Mouse (Mus musculus) liver, embryonic 12.5 days (tissue): ENCODE results near the gene Rab3ip. TPM values are rescaled to one million over a fixed set of nuclear protein-coding genes. Genes with fewer than 3 reads are reported as not detected.
A peak's percentile ranks its signal among the peaks of the same experiment; 100 is the strongest.

ENCODE experiments used
- ATAC-seq: fragments of 200-750 bp; cut with Nextera tagmentation; 2 replicates; pipeline ENCODE4 v1.8.0; 2017; ENCODE audit warnings: moderate number of reproducible peaks, mild to moderate bottlenecking, moderate library complexity
- H3K27ac ChIP-seq: fragments of 300-500 bp; sonication (generic); 2 replicates; pipeline ENCODE4 v1.5.1; 2016; ENCODE audit warnings: mild to moderate bottlenecking
- H3K27me3 ChIP-seq: fragments of 300-500 bp; sonication (generic); replicated peaks from 2 replicates; pipeline ENCODE4 v1.6.1; 2016; ENCODE audit warnings: mild to moderate bottlenecking, moderate library complexity
- H3K36me3 ChIP-seq: fragments of 300-500 bp; sonication (generic); 2 replicates; pipeline ENCODE4 v1.6.1; 2016; ENCODE audit warnings: mild to moderate bottlenecking, moderate library complexity
- H3K4me1 ChIP-seq: fragments of 300-500 bp; sonication (generic); 2 replicates; pipeline ENCODE4 v1.6.1; 2016
- H3K4me2 ChIP-seq: fragments of 300-500 bp; sonication (generic); 2 replicates; pipeline ENCODE4 v1.6.1; 2016; ENCODE audit warnings: mild to moderate bottlenecking, moderate library complexity
- H3K4me3 ChIP-seq: fragments of 300-500 bp; sonication (generic); 2 replicates; pipeline ENCODE4 v1.5.1; 2016; ENCODE audit warnings: mild to moderate bottlenecking, moderate library complexity
- H3K9ac ChIP-seq: fragments of 300-500 bp; sonication (generic); 2 replicates; pipeline ENCODE4 v1.6.1; 2016; ENCODE audit warnings: mild to moderate bottlenecking, moderate library complexity
- H3K9me3 ChIP-seq: fragments of 300-500 bp; sonication (generic); replicated peaks from 2 replicates; pipeline ENCODE4 v1.6.1; 2016; ENCODE audit warnings: mild to moderate bottlenecking, moderate library complexity
- WGBS: fragments of 180-500 bp; shearing (Covaris S2); methylation state at CpG from one replicate; pipeline ENCODE4 v1.1.7; 2016; ENCODE audit not compliant: insufficient replicate concordance; 5-methylcytosine and 5-hydroxymethylcytosine counted together
- polyA plus RNA-seq: library from polyadenylated mRNA; unstranded; fragments of >200 nt; fragmentation: Nextera tagmentation; extraction: Ambion mirVana; gene quantifications from 2 replicates; pipeline ENCODE4 v1.2.1, GENCODE M21; 2016

The Rab3ip gene
- polyA plus RNA-seq = 11.7 and 12.1 TPM in 2 replicates

- peak; percentile 94 for ATAC-seq
- H3K4me3 ChIP-seq = peak within 1 kb of the TSS; percentile 85
- WGBS = under 1% methylated on average over 69 of the region's 103 CpGs
- H3K4me2 ChIP-seq = peak within 1 kb of the TSS; percentile 99
- peaks cover 21% of the 10 kb centered on the region for H3K4me1 ChIP-seq
- peak within 1 kb of the TSS; percentile 93 for H3K27ac ChIP-seq
- H3K9ac ChIP-seq = peak within 1 kb of the TSS; percentile 90
- no peaks in the 10 kb centered on the region for H3K36me3 ChIP-seq
- no peaks in the 10 kb centered on the region for H3K9me3 ChIP-seq
- H3K27me3 ChIP-seq = no peaks in the 10 kb centered on the region
Measured at GRCm38 (mm10) chr10:116950009-116950769, at the start of gene Rab3ip. TSS of gene Rab3ip (minus strand) at chr10:116950769.

- Histone ChIP-seq H3K4me1 (peaks cover 6% of the 10 kb centered on the region), H3K9me3 (no peaks in the 10 kb centered on the region), H3K9ac (no peak overlapping the region), H3K4me2 (no peak overlapping the region), H3K4me3 (no peak overlapping the region), H3K27me3 (no peaks in the 10 kb centered on the region), H3K36me3 (no peaks in the 10 kb centered on the region), H3K27ac (no peak overlapping the region)
- no peak for ATAC-seq
- whole genome bisulfite sequencing = 73% methylated on average over 17 of the region's 17 CpGs
Measured at GRCm38 (mm10) chr10:116998716-116999455, 48.3 kb upstream of the Rab3ip start.

- H3K27ac ChIP-seq = no peak overlapping the region
- 30% methylated on average over 6 of the region's 6 CpGs for WGBS
- H3K27me3 ChIP-seq = no peaks in the 10 kb centered on the region
- H3K4me2 ChIP-seq = no peak overlapping the region
- no peaks in the 10 kb centered on the region for H3K36me3 ChIP-seq
- H3K9me3 ChIP-seq = no peaks in the 10 kb centered on the region
- peak; percentile 32; the same call in 1 of the 2 replicates for ATAC-seq
- H3K4me3 ChIP-seq = no peak overlapping the region
- no peak overlapping the region for H3K9ac ChIP-seq
- peaks cover 6% of the 10 kb centered on the region for H3K4me1 ChIP-seq
Measured at GRCm38 (mm10) chr10:116996236-116996600, 45.6 kb upstream of the Rab3ip start.

GRCm38 (mm10) chr10:116995584-116996235 is 45.1 kb upstream of the Rab3ip start:
- ATAC-seq = no peak
- WGBS = 39% methylated on average over 6 of the region's 6 CpGs
- no peak overlapping the region for H3K4me2 ChIP-seq

GRCm38 (mm10) chr10:116995162-116995561 is 44.6 kb upstream of the Rab3ip start:
- WGBS = 71% methylated on average over 5 of the region's 5 CpGs
- ATAC-seq = no peak
- Histone ChIP-seq H3K4me2 (no peak overlapping the region), H3K9ac (no peak overlapping the region), H3K27me3 (no peaks in the 10 kb centered on the region), H3K9me3 (no peaks in the 10 kb centered on the region), H3K36me3 (no peaks in the 10 kb centered on the region), H3K4me1 (peaks cover 6% of the 10 kb centered on the region), H3K4me3 (no peak overlapping the region), H3K27ac (no peak overlapping the region)

More at GRCm38 (mm10) chr10:116995584-116996235, 45.1 kb upstream of the Rab3ip start:
- no peak overlapping the region for H3K27ac ChIP-seq
- H3K9me3 ChIP-seq = no peaks in the 10 kb centered on the region
- peaks cover 6% of the 10 kb centered on the region for H3K4me1 ChIP-seq
- no peak overlapping the region for H3K4me3 ChIP-seq
- no peaks in the 10 kb centered on the region for H3K36me3 ChIP-seq
- H3K27me3 ChIP-seq = no peaks in the 10 kb centered on the region
- no peak overlapping the region for H3K9ac ChIP-seq

GRCm38 (mm10) chr10:116993971-116994370 is 43.4 kb upstream of the Rab3ip start:
- H3K4me1 ChIP-seq = peaks cover 6% of the 10 kb centered on the region
- no peaks in the 10 kb centered on the region for H3K9me3 ChIP-seq
- ATAC-seq = no peak
- no peak overlapping the region for H3K9ac ChIP-seq
- H3K27ac ChIP-seq = no peak overlapping the region
- 77% methylated on average over 8 of the region's 8 CpGs for WGBS
- no peak overlapping the region for H3K4me3 ChIP-seq
- no peak overlapping the region for H3K4me2 ChIP-seq
- H3K36me3 ChIP-seq = no peaks in the 10 kb centered on the region
- H3K27me3 ChIP-seq = no peaks in the 10 kb centered on the region

GRCm38 (mm10) chr10:116986264-116987082 is 35.9 kb upstream of the Rab3ip start, which contains the start of gene Best3:
TSS of gene Best3 (plus strand) at chr10:116986314.
- no peak for ATAC-seq
- no peaks in the 10 kb centered on the region for H3K9me3 ChIP-seq
- peaks cover 14% of the 10 kb centered on the region for H3K27me3 ChIP-seq
- H3K4me1 ChIP-seq = no peaks in the 10 kb centered on the region
- 64% methylated on average over 21 of the region's 21 CpGs for WGBS
- H3K4me2 ChIP-seq = no peak within 1 kb of the TSS
- no peak within 1 kb of the TSS for H3K4me3 ChIP-seq
- H3K9ac ChIP-seq = no peak within 1 kb of the TSS
- no peak within 1 kb of the TSS for H3K27ac ChIP-seq
- H3K36me3 ChIP-seq = no peaks in the 10 kb centered on the region

GRCm38 (mm10) chr10:116984836-116985235 is 34.3 kb upstream of the Rab3ip start:
- 56% methylated on average over 12 of the region's 12 CpGs for WGBS
- Histone ChIP-seq H3K4me2 (no peak overlapping the region), H3K27me3 (peaks cover 14% of the 10 kb centered on the region), H3K36me3 (no peaks in the 10 kb centered on the region), H3K9ac (no peak overlapping the region), H3K27ac (no peak overlapping the region), H3K9me3 (no peaks in the 10 kb centered on the region), H3K4me1 (no peaks in the 10 kb centered on the region), H3K4me3 (no peak overlapping the region)
- ATAC-seq = no peak

GRCm38 (mm10) chr10:116982526-116982925 is 32.0 kb upstream of the Rab3ip start:
- H3K27ac ChIP-seq = no peak overlapping the region
- no peaks in the 10 kb centered on the region for H3K4me1 ChIP-seq
- no peak for ATAC-seq
- no peak overlapping the region for H3K4me3 ChIP-seq
- H3K27me3 ChIP-seq = peaks cover 14% of the 10 kb centered on the region
- H3K9me3 ChIP-seq = no peaks in the 10 kb centered on the region
- WGBS = 68% methylated on average over 3 of the region's 4 CpGs
- no peak overlapping the region for H3K9ac ChIP-seq
- H3K4me2 ChIP-seq = no peak overlapping the region
- H3K36me3 ChIP-seq = no peaks in the 10 kb centered on the region

- no peak overlapping the region for H3K9ac ChIP-seq
- H3K9me3 ChIP-seq = no peaks in the 10 kb centered on the region
- no peak overlapping the region for H3K4me2 ChIP-seq
- 60% methylated on average over 3 of the region's 3 CpGs for WGBS
- ATAC-seq = no peak
- no peak overlapping the region for H3K27ac ChIP-seq
- H3K4me3 ChIP-seq = no peak overlapping the region
- 0 out of 2 replicates have a peak, but pooled peaks cover 7% of the 10 kb centered on the region for H3K27me3 ChIP-seq
- no peaks in the 10 kb centered on the region for H3K36me3 ChIP-seq
- H3K4me1 ChIP-seq = no peaks in the 10 kb centered on the region
Measured at GRCm38 (mm10) chr10:116980888-116981287, 30.3 kb upstream of the Rab3ip start.

- Histone ChIP-seq H3K4me3 (no peak overlapping the region), H3K27ac (no peak overlapping the region), H3K36me3 (no peaks in the 10 kb centered on the region), H3K9ac (no peak overlapping the region), H3K9me3 (no peaks in the 10 kb centered on the region), H3K27me3 (0 out of 2 replicates have a peak, but pooled peaks cover 7% of the 10 kb centered on the region), H3K4me1 (no peaks in the 10 kb centered on the region), H3K4me2 (no peak overlapping the region)
- no peak for ATAC-seq
- WGBS = 74% methylated on average over 4 of the region's 4 CpGs
Measured at GRCm38 (mm10) chr10:116980273-116980672, 29.7 kb upstream of the Rab3ip start.
